Mouse (Mus musculus): ENCODE data around the gene Gpr137b.
"Not testable (repeated sequence)": the region's sequence is repeated elsewhere in the genome, so short reads cannot be mapped to it uniquely, and the experiment has no call there.

DNA sequence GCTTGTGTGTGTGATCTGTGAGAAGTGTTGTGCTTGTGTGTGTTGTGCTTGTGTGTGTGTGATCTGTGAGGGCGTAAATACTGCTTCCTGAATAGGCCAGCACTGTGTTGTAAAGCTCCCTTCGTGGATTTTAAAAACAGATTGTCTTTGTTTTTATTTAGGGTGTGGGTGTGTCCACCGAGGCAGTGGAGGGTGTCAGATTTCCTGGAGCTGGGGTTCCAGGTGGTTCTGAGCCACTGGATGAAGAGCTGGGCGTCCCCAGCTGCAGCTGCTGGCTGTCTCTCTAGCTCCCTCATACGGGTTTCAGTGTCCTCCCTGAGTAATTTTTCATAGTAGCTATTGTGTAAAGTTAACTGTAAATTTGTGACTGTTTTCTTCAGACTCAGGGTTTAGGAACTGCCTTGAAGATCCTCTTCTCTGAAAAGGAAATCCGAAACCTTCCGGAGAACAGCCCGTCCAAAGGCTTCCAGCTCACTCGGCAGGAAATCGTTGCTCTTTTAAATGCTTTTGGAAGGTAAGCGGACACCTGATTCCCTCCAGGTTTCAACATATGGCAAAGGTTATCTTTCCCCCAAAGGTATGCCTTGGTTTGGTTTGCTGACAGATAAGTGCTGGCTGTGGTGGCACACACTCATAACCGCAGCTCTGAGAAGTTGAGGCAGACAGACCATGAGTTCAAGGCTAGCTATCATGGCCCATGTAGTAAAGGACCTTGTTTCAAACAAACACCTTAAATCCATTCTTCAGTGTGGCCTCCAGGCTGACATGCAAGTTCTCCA is 46.0 kb downstream of the Gpr137b start:
- not testable (repeated sequence) for TF ChIP-seq CTCF (IDR thresholded peaks at IDR 0.05; ENCODE audit: control insufficient read depth, insufficient read depth, low read length); POLR2A (IDR thresholded peaks at IDR 0.05; ENCODE audit: borderline replicate concordance, control insufficient read depth, low read depth, low read length)

All from bone marrow, adult 2 months (tissue).